9 mouse cellular contexts compared by ENCODE assay signal in the genomic region with DNA sequence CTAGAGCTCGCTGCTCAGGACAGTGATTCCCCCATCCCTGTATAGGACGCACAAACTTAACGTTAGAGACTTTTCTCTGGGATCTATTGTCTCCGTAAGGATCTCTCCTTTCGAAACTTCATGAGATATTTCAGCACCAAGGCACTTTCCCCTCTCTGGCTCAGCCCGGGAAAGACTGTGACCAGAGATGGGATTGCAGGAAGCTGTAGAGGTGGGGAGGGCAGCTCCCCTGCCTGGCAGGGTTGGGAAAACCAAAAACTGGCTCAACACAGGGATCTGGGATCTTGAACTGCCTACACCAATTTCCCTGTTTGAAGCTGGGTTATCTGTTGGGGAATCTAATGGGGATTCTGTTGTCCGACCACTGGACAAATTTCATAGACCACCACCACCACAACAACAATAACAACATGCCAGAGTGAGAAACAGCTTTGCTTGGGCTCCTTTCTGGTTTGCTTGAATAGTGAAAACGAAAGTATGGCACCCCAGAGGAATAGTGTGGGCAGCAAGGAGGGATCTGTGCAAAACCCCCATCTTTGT. TPM values are rescaled to one million over a fixed set of nuclear protein-coding genes. Genes with fewer than 3 reads are reported as not detected.
A peak's percentile ranks its signal among the peaks of the same experiment; 100 is the strongest.
DNase-seq lines count a peak whose midpoint lies in the region; ATAC-seq and TF ChIP-seq lines count a peak whose summit lies in the region.
"Had no signal": no experiment of that assay in that cellular context is flagged by ENCODE, and none has a peak within 500 bp of the region (broad histone marks: within the 10 kb centered on the region; RNA-seq: fewer than 3 reads in every experiment).

No protein-coding gene starts in this region.

- H3K4me1 ChIP-seq in forebrain, postnatal 0 days (ENCODE audit: insufficient read depth) = peaks cover 6% of the 10 kb centered on the region; the same call in 1 of the 2 replicates
- H3K4me1 ChIP-seq in midbrain, embryonic 10.5 days = peaks cover 21% of the 10 kb centered on the region

- H3K27me3 ChIP-seq in forebrain, postnatal 0 days (ENCODE audit: insufficient read depth, low read length) = no peaks in the 10 kb centered on the region
- H3K27me3 ChIP-seq in midbrain, embryonic 10.5 days (ENCODE audit: low read depth, poor library complexity, severe bottlenecking) = no peaks in the 10 kb centered on the region

- H3K4me2 ChIP-seq in forebrain, postnatal 0 days (ENCODE audit: low read depth) = peak overlapping the region; percentile 95

- WGBS in forebrain, postnatal 0 days = 11% methylated on average over 8 of the region's 8 CpGs
- WGBS in midbrain, embryonic 10.5 days = 14% methylated on average over 8 of the region's 8 CpGs

- DNase-seq in heart, adult 11 months = peak; percentile 78
- no peak for DNase-seq in heart, postnatal 14 days
- peak; percentile 10 for DNase-seq in R1 (ENCODE audit: low read depth, low spot score)
- DNase-seq in forebrain, postnatal 0 days = no peak
- peak; percentile 28 for DNase-seq in midbrain, embryonic 10.5 days (ENCODE audit: low spot score)
- no peak for DNase-seq in gastrocnemius, postnatal 10 days
- DNase-seq in natural killer cell, adult 2 months (ENCODE audit: low spot score in 2 of 2) = no peak
- DNase-seq in liver = no peak

- no peak for TF ChIP-seq CTCF in forebrain, postnatal 0 days (IDR thresholded peaks at IDR 0.05; ENCODE audit: low read depth)

- 0 out of 2 replicates have a peak overlapping the region, but pooled peaks have one; percentile 5 for H3K27ac ChIP-seq in forebrain, postnatal 0 days (ENCODE audit: low read depth, low read length)
- H3K27ac ChIP-seq in midbrain, embryonic 10.5 days (replicated peaks) = no peak overlapping the region

- H3K9me3 ChIP-seq in forebrain, postnatal 0 days (ENCODE audit: low read length) = no peaks in the 10 kb centered on the region
- no peaks in the 10 kb centered on the region for H3K9me3 ChIP-seq in midbrain, embryonic 10.5 days (replicated peaks)

- H3K36me3 ChIP-seq in forebrain, postnatal 0 days (ENCODE audit: insufficient read depth) = no peaks in the 10 kb centered on the region
- no peaks in the 10 kb centered on the region for H3K36me3 ChIP-seq in midbrain, embryonic 10.5 days
- H3K36me3 ChIP-seq: G1E had no signal

- ATAC-seq in forebrain, postnatal 0 days = no peak

- H3K4me3 ChIP-seq in forebrain, postnatal 0 days (ENCODE audit: low read depth, low read length) = peak overlapping the region; percentile 89
- peak overlapping the region; percentile 79 for H3K4me3 ChIP-seq in midbrain, embryonic 10.5 days

- intact Hi-C loops in heart, postnatal 14 days (cut with DNase I) = loop anchor here (10.0 kb wide), 1 partner anchor 778 kb away; no protein-coding TSS in a partner anchor

- peak overlapping the region; percentile 91 for H3K9ac ChIP-seq in forebrain, postnatal 0 days

RNA-seq across cellular contexts. Expression of a gene that starts 1.5 kb away (rescaled TPM):
- total RNA-seq in heart, postnatal 14 days (2021) = 1 to 10 TPM; 2.8 to 4.6 TPM
- 12.8 and 16.4 TPM in 2 replicates for total RNA-seq in forebrain, postnatal 0 days (2014; rRNA removed)
- polyA plus RNA-seq in forebrain, postnatal 0 days (2015; fragmentation: Nextera tagmentation; extraction: Ambion mirVana) = 40.2 and 55.2 TPM in 2 replicates
- polyA plus RNA-seq in midbrain, embryonic 10.5 days (2016; fragmentation: Nextera tagmentation; extraction: Ambion mirVana) = 6.1 and 8.6 TPM in 2 replicates
- 1 to 10 TPM; 3.1 to 4.4 TPM for total RNA-seq in gastrocnemius, postnatal 10 days (2021)
- polyA plus RNA-seq: G1E had no signal

Comparison
In these comparisons a context has a peak if more than half of its experiments do, and no peak if none do; other contexts are left out.
1. DNase-seq: peak in heart, adult 11 months (single experiment), R1 (single experiment) and midbrain, embryonic 10.5 days (single experiment); none in heart, postnatal 14 days (0 of 2), forebrain, postnatal 0 days (single experiment), gastrocnemius, postnatal 10 days (single experiment), natural killer cell, adult 2 months (0 of 2) and liver (single experiment).